Mouse (Mus musculus): ENCODE measurements at regions not wholly inside any gene's neighbourhood (a gene's known extent, or its start where the extent isn't known, plus 50 kb on each side); places are given as distances from the start of the nearest gene placed in this dataset.

DNA sequence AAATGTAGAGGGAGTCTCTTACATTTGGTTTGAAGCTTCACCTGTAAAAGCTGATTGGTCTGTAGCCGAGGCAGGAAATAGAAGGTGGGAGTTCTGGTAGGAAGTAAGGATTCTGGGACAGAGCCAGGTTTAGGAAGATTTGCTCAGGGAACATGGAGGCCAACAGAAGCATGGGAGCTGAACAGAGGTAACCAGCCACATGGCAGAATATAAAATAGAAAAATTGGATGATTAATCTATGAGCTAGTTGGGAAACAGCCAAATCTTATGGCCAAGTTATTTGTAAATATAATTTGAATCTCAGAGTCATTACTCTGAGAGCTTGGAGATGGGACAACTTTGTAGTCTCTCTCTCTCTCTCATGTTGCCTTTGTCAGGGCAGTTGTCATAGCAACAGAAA is 134.9 kb upstream of the Syt13 start:
- Histone ChIP-seq H3K27ac (ENCODE audit: control insufficient read depth, low read depth, low read length) (no peak overlapping the region), H3K9me3 (replicated peaks; ENCODE audit: insufficient read depth, low read length) (no peaks in the 10 kb centered on the region), H3K36me3 (ENCODE audit: control insufficient read depth in 1 of 2, insufficient read depth in 2 of 2, low read length in 2 of 2) (no peaks in the 10 kb centered on the region), H3K4me3 (ENCODE audit: control insufficient read depth in 1 of 2, insufficient read depth in 1 of 2, low read depth in 2 of 2, low read length in 2 of 2) (no peak overlapping the region), H3K79me2 (ENCODE audit: control insufficient read depth, insufficient read depth, low read length, poor library complexity) (no peaks in the 10 kb centered on the region), H3K9ac (ENCODE audit: control insufficient read depth, low read depth, low read length, poor library complexity, severe bottlenecking) (no peak overlapping the region), H3K27me3 (ENCODE audit: control insufficient read depth in 1 of 2, insufficient read depth in 2 of 2, low read length in 2 of 2) (peaks cover 9 to 34% of the 10 kb centered on the region in 2 experiments), H3K4me1 (ENCODE audit: control insufficient read depth in 1 of 2, insufficient read depth in 2 of 2, low read length in 2 of 2) (no peaks in the 10 kb centered on the region)
- no peak for DNase-seq (ENCODE audit: low read depth, low spot score)
- TF ChIP-seq ZMIZ1 (IDR thresholded peaks at IDR 0.05; ENCODE audit: low read depth, low read length): no peak
- TF ChIP-seq TCF12 (IDR thresholded peaks at IDR 0.05; ENCODE audit: low read depth, low read length): no peak
- no peak for TF ChIP-seq TAL1 (IDR thresholded peaks at IDR 0.05; ENCODE audit: low read length)
- TF ChIP-seq JUND (IDR thresholded peaks at IDR 0.05; ENCODE audit: low read depth, low read length): no peak
- no peak for TF ChIP-seq ETS1 (IDR thresholded peaks at IDR 0.05; ENCODE audit: low read depth, low read length)
- no peak for TF ChIP-seq MAX (IDR thresholded peaks at IDR 0.05; ENCODE audit: low read length)
- no peak for TF ChIP-seq USF1 (IDR thresholded peaks at IDR 0.05; ENCODE audit: low read depth, low read length)
- no peak for TF ChIP-seq GABPA (IDR thresholded peaks at IDR 0.05; ENCODE audit: low read depth, low read length)
- TF ChIP-seq MAZ (IDR thresholded peaks at IDR 0.05; ENCODE audit: low read depth, low read length): no peak
- TF ChIP-seq KAT2A (conservative IDR thresholded peaks at IDR 0.05; ENCODE audit: low read depth, low read length): no peak
- no peak for TF ChIP-seq MYC (IDR thresholded peaks at IDR 0.05; ENCODE audit: low read depth, low read length)
- TF ChIP-seq ELF1 (IDR thresholded peaks at IDR 0.05; ENCODE audit: low read depth, low read length): no peak
- no peak for TF ChIP-seq POLR2AphosphoS5 (IDR thresholded peaks at IDR 0.05; ENCODE audit: borderline replicate concordance, low read depth, low read length)
- TF ChIP-seq ZKSCAN1 (IDR thresholded peaks at IDR 0.05; ENCODE audit: low read depth, low read length): no peak

DNA sequence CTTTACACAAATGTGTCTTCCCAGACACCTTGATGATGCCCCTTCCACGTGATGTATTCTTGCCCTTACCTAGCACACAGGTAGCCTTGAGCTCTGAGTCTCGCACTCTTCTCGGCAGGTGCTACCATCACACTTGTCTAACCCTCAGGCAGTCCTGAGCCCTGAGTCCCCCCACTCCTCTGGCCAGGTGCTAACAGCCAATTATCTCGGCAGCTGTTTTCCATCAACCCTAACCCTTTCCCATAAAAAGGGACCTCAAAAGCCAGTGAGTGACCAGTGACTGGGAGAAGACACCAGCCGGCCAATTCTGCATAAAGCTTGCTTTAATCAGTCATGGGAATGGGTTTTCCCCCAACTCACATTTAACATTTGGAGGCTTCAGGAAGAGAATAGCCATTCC is 133.4 kb upstream of the Syt13 start:
- TF ChIP-seq CHD1 (IDR thresholded peaks at IDR 0.05; ENCODE audit: low read depth, low read length): no peak
- no peak for TF ChIP-seq BHLHE40 (IDR thresholded peaks at IDR 0.05; ENCODE audit: borderline replicate concordance, low read depth, low read length)
- TF ChIP-seq CTCF (IDR thresholded peaks at IDR 0.05 in 2 of 3, conservative IDR thresholded peaks at IDR 0.05 in 1 of 3; ENCODE audit: control insufficient read depth in 1 of 3, insufficient read depth in 1 of 3, low read depth in 2 of 3, low read length in 3 of 3, poor library complexity in 1 of 3, severe bottlenecking in 1 of 3): no peak
- TF ChIP-seq SMC3 (IDR thresholded peaks at IDR 0.05; ENCODE audit: low read depth, low read length): no peak
- no peak for TF ChIP-seq ZKSCAN1 (IDR thresholded peaks at IDR 0.05; ENCODE audit: low read depth, low read length)
- no peak for TF ChIP-seq TBP (IDR thresholded peaks at IDR 0.05; ENCODE audit: low read depth, low read length)
- no peak for TF ChIP-seq MEF2A (IDR thresholded peaks at IDR 0.05; ENCODE audit: extremely low read depth, insufficient replicate concordance, low read depth, low read length, poor library complexity, severe bottlenecking)
- TF ChIP-seq TCF12 (IDR thresholded peaks at IDR 0.05; ENCODE audit: low read depth, low read length): no peak
- no peak for TF ChIP-seq MYC (IDR thresholded peaks at IDR 0.05; ENCODE audit: low read depth, low read length)
- TF ChIP-seq USF1 (IDR thresholded peaks at IDR 0.05; ENCODE audit: low read depth, low read length): no peak
- TF ChIP-seq NELFE (IDR thresholded peaks at IDR 0.05; ENCODE audit: low read depth, low read length): no peak
- TF ChIP-seq MAFK (IDR thresholded peaks at IDR 0.05; ENCODE audit: borderline replicate concordance, low read depth, low read length): no peak
- TF ChIP-seq ZNF384 (IDR thresholded peaks at IDR 0.05; ENCODE audit: low read depth, low read length): no peak
- no peak for TF ChIP-seq MAX (IDR thresholded peaks at IDR 0.05; ENCODE audit: low read length)
- Histone ChIP-seq H3K27ac (ENCODE audit: control insufficient read depth, low read depth, low read length) (no peak overlapping the region), H3K4me1 (ENCODE audit: control insufficient read depth in 1 of 2, insufficient read depth in 2 of 2, low read length in 2 of 2) (no peaks in the 10 kb centered on the region), H3K27me3 (ENCODE audit: control insufficient read depth in 1 of 2, insufficient read depth in 2 of 2, low read length in 2 of 2) (peaks cover 7 to 39% of the 10 kb centered on the region in 2 experiments), H3K9me3 (replicated peaks; ENCODE audit: insufficient read depth, low read length) (no peaks in the 10 kb centered on the region), H3K36me3 (ENCODE audit: control insufficient read depth in 1 of 2, insufficient read depth in 2 of 2, low read length in 2 of 2) (no peaks in the 10 kb centered on the region), H3K79me2 (ENCODE audit: control insufficient read depth, insufficient read depth, low read length, poor library complexity) (no peaks in the 10 kb centered on the region), H3K4me3 (ENCODE audit: control insufficient read depth in 1 of 2, insufficient read depth in 1 of 2, low read depth in 2 of 2, low read length in 2 of 2) (no peak overlapping the region), H3K9ac (ENCODE audit: control insufficient read depth, low read depth, low read length, poor library complexity, severe bottlenecking) (no peak overlapping the region)
- DNase-seq (ENCODE audit: low read depth, low spot score): no peak
